Mouse (Mus musculus): ENCODE data around the gene Gadd45a. TPM values are rescaled to one million over a fixed set of nuclear protein-coding genes. Genes with fewer than 3 reads are reported as not detected.

Gadd45a gene
- 41.9 and 44.3 TPM in 2 replicates for polyA plus RNA-seq (2012; rRNA removed)

DNA sequence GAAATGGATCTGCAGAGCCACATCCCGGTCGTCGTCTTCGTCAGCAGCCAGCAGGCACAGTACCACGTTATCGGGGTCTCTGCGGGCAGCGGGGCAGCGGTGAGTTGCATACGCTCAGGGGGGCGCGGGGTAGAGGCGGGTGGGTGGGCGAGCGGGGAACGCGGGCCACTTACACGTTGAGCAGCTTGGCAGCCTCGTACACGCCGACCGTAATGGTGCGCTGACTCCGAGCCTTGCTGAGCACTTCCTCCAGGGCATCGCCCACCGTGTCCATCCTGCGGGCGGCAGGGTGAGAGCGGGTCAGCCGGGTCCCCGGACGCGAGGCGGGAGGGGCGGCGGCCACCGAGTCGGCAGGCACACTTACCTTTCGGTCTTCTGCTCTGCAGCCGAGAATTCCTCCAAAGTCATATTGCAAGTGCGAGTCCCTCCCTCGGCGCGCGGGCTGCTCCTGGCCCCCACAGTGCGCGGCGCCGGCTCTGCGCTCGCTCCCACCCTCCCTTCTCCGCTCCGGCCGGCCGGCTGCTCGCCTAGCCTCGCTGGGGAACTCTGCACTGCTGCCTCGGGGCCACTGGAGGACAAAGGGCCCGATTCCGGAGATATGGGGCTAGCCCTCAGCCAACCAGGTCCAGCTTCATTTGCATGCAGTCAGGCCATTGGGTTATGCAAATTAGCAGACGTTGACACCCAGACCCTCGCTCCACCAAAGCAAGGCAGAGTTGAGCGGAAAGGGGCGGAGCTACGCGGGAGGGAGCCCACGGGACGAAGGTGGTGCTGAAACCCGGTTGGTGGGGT is at the start of gene Gadd45a:
Gadd45a (minus strand) TSS at position 621 of the 792 bp plus-strand sequence.

Other genes starting within 250 kb of the Gadd45a start
- not detected in 2 replicates for gene Vmn1r39, start 226.8 kb downstream of the Gadd45a start, polyA plus RNA-seq (2012; rRNA removed)
- gene Gng12, start 141.1 kb downstream of the Gadd45a start, polyA plus RNA-seq (2012; rRNA removed), result 26.0 and 26.9 TPM in 2 replicates
- gene Serbp1, start 200.7 kb upstream of the Gadd45a start, polyA plus RNA-seq (2012; rRNA removed), result 216 and 221 TPM in 2 replicates